Mouse (Mus musculus): ENCODE data around the gene Osbpl8.
"Not testable (repeated sequence)": the region's sequence is repeated elsewhere in the genome, so short reads cannot be mapped to it uniquely, and the experiment has no call there.

Gene Osbpl8

GRCm38 (mm10) chr10:111164304-111165218, at the start of gene Osbpl8:
Gene Osbpl8, plus strand, starts transcription at chr10:111164752.
- DNase-seq, result peak; percentile 98 to 99

- peak; percentile 67 to 84 for DNase-seq
Observed at GRCm38 (mm10) chr10:111117198-111117845, 47.2 kb upstream of the Osbpl8 start.

GRCm38 (mm10) chr10:111118292-111118691, 46.3 kb upstream of the Osbpl8 start:
- DNase-seq, result no peak

- DNase-seq, result no peak
Observed at GRCm38 (mm10) chr10:111118991-111119650, 45.4 kb upstream of the Osbpl8 start.

GRCm38 (mm10) chr10:111119756-111120155, 44.8 kb upstream of the Osbpl8 start:
- DNase-seq, result peak; percentile 75 to 82

- no peak for DNase-seq
Observed at GRCm38 (mm10) chr10:111122864-111123398, 41.6 kb upstream of the Osbpl8 start.

GRCm38 (mm10) chr10:111124175-111124574, 40.4 kb upstream of the Osbpl8 start:
- DNase-seq, result no peak

GRCm38 (mm10) chr10:111124767-111125315, 39.7 kb upstream of the Osbpl8 start:
- no peak for DNase-seq

- DNase-seq, result no peak
Observed at GRCm38 (mm10) chr10:111127388-111127787, 37.2 kb upstream of the Osbpl8 start.

- DNase-seq, result no peak
Observed at GRCm38 (mm10) chr10:111128493-111128892, 36.1 kb upstream of the Osbpl8 start.

GRCm38 (mm10) chr10:111129867-111130620, 34.5 kb upstream of the Osbpl8 start:
- DNase-seq, result no peak

- DNase-seq, result peak; percentile 69 to 85
Observed at GRCm38 (mm10) chr10:111130872-111131271, 33.7 kb upstream of the Osbpl8 start.

GRCm38 (mm10) chr10:111133271-111133670, 31.3 kb upstream of the Osbpl8 start:
- peak; percentile 43 to 85 for DNase-seq

GRCm38 (mm10) chr10:111133936-111134335, 30.6 kb upstream of the Osbpl8 start:
- peak; percentile 69 to 74 for DNase-seq

- no peak for DNase-seq
Observed at GRCm38 (mm10) chr10:111134412-111134957, 30.1 kb upstream of the Osbpl8 start.

- not testable (repeated sequence) for DNase-seq
Observed at GRCm38 (mm10) chr10:111136306-111136705, 28.2 kb upstream of the Osbpl8 start.

GRCm38 (mm10) chr10:111137905-111138304, 26.6 kb upstream of the Osbpl8 start:
- DNase-seq, result no peak

GRCm38 (mm10) chr10:111139170-111139569, 25.4 kb upstream of the Osbpl8 start:
- DNase-seq, result peak in 1 of 2 experiments; percentile 45

GRCm38 (mm10) chr10:111139881-111140280, 24.7 kb upstream of the Osbpl8 start:
- DNase-seq, result peak in 1 of 2 experiments; percentile 82

- DNase-seq, result no peak
Observed at GRCm38 (mm10) chr10:111144371-111144959, 20.1 kb upstream of the Osbpl8 start.

- peak; percentile 44 to 73 for DNase-seq
Observed at GRCm38 (mm10) chr10:111149761-111150160, 14.8 kb upstream of the Osbpl8 start.

Data from kidney, adult 8-10 months (tissue).